Mouse (Mus musculus) right cerebral cortex, adult 18-20 months (tissue): ENCODE results near the gene Adamts12.

Source experiments
- DNase-seq: peaks from one replicate; pipeline ENCODE4 v3.0.0; 2022; ENCODE audit warnings: mixed read lengths

Adamts12 gene

DNA sequence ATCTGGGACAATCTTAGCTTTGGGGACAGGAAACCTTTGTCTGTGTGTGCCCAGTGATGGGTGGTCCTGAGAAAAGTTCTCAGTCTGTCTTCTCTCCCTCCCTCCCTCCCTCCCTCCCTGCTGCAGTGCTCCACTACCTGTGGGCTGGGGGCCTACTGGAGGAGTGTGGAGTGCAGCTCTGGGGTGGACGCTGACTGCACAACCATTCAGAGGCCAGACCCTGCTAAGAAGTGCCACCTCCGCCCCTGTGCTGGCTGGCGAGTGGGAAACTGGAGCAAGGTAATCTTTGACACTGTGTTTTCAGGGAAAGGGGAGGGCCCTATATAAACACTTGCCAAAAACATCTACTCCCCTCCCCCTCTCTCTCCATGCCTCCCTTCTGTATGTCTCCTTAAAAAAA lies 252.5 kb downstream of the Adamts12 start:
- no peak for DNase-seq

GRCm38 (mm10) chr15:11320481-11320880 lies 255.9 kb downstream of the Adamts12 start:
- DNase-seq, result peak; percentile 28

GRCm38 (mm10) chr15:11339467-11340180 lies 275.0 kb downstream of the Adamts12 start:
- peak; percentile 7 for DNase-seq

GRCm38 (mm10) chr15:11355865-11356264 lies 291.3 kb downstream of the Adamts12 start:
- DNase-seq, result no peak

- DNase-seq, result no peak
These were observed 292.9 kb downstream of the Adamts12 start for GRCm38 (mm10) chr15:11357501-11357900.

DNA sequence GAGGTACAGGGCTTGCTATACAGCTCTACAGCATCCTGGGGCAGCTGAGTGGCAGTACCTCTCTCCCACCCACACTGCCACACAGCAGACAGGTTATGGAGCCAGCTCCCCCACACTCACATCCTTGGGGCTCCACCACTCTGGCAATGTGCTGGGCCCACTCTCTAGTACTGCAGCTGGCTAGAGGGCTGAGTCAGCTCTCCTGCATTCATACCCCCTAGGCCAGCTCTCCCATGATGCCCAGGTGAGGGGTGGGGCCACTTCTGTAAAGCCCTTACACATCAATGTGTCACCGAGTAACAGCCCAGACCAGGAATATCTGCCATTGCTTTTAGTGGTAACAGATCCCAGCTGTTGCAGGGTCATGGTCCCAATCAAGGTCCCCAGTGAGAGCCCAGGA lies 296.3 kb downstream of the Adamts12 start:
- no peak for DNase-seq

DNA sequence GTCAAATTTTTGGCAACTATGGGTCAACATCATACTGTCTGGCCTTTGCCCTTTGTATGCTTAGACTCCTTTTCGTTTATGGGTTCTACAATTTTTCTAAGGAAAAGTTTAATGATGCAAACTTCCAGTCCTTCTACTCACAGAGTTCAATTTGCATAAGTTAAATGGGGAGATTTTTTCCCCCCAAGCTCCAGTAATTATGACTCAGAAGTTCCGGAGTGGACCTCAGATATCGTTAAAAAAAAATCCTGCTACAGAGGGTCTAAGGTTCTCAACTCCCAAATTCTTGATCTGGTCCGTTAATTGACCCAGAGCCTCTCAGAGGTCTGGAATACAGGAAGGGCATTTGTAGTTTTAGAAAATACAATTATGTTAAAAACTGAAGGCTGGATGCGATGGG lies 297.2 kb downstream of the Adamts12 start:
- no peak for DNase-seq

GRCm38 (mm10) chr15:11364112-11364511 lies 299.5 kb downstream of the Adamts12 start:
- DNase-seq, result no peak

- peak; percentile 74 for DNase-seq
These were observed 300.2 kb downstream of the Adamts12 start for GRCm38 (mm10) chr15:11364795-11365194.

GRCm38 (mm10) chr15:11369572-11369971 lies 305.0 kb downstream of the Adamts12 start:
- DNase-seq, result no peak

DNA sequence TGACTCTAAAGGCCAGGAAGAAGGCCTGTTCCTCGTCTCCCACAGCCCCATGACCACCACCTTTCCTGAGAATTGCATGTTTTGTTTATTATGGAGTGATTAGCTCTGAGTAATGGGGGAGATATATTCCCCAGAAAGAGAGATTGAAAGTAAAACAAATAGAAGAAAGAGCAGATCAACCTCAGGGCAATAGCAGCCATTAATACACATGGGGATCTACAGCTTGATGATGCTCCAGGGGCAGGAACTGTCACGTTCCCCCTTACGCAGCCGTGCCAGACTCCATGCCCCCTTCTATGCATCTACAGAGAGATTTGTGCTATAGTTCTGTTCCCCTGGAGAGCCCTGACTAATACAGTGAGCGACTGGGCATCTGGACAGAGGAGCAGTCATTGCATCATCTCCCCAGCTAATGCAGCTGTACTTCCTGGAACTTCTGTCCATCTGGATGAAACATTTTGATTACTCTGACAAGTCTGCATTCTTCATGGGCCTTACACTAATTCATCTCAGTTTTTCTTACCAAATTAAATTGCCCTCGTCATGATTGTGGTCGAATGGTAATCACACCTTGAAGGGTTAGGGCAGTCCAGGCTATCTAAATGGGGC lies 306.0 kb downstream of the Adamts12 start:
- DNase-seq, result no peak

DNA sequence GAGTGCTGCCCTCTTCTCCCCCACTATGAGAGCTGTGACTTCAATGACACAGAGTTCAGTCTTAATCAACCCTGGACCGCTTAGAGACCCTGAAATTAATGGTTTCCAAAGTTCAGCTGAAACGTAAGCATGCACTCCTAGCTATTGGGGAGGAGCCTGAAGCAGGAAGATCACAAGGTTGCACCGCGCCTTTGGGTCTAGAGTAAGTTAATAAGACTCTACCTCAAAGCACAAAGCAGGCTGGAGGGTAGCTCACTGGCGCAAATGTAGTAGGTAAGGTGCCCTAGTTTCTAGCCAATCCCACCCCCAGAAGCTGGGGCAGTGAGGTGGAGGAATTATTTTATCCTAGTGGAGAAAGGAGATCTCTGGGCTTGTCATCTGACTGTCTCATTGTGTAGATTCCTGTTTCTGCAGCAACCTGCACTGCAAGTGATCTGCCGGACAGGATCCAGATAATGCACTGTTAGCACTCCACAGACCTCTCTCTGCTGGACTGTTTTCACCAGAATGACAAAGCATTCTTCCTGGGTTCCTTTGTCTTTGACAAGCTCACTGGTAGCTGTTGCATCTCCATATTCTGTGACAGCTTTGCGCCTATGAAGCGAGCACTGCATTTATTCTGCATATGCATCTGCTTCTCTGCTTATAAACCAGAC lies 315.0 kb downstream of the Adamts12 start:
- no peak for DNase-seq

DNA sequence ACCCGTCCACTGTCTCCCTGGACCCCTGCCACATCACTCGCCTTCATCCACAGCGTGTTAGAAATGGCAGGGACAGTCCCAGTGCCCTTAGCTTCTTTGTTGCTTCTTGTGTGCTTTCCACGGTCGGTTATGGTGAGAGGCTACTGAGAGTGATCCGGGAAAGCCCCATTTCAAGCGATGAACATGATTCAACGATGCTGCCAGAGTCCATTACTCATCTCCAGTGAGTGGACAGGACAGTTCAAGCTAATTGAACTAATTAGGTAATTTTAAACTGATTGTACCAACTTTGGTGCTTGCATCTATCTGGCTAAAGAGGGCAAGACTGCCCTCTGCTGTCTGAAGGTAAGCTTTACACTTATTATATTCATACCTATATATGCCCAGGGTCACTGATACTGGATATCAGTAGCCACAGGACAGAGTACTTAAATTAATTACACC lies 315.5 kb downstream of the Adamts12 start:
- DNase-seq, result peak; percentile 28

DNA sequence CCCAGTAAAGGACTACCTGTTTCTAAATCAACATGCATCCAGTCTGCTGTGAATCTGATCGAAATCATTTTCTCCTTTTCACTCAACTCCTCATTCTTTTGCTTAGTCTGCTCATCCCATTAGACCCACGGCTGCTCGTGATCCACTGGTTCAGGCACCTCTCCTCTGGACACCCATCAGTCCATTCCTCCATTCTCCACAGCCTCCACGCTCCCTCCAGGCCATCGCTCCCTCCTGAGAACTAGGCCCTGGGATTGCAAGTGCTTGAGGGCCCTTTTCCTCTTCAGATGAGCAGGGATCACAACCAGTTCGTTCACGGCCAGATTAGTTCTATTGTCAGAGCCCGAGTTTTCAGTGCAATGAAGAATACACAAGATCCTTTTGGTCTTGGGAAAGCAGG lies 316.0 kb downstream of the Adamts12 start:
- DNase-seq, result no peak

- DNase-seq, result no peak
These were observed 318.0 kb downstream of the Adamts12 start for GRCm38 (mm10) chr15:11382585-11382984.

DNA sequence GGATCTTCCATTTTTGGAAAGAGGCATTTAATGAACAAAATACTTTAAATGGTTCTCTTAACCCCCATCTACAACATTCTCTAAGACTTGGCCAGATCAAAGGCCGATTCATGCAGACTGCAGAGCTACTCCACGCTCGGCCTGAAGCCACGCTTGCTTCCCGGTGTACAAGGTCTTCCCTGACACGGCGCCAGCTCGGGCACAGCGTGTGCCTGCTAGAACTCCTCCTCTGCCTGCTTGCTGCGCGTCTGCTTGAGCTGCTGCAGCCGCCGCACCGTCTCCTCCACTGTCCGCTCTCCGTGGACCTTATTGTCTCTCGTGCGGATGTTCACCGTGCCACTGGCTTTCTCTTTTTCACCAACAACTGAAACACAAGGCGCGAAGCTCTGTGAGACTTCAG lies 319.2 kb downstream of the Adamts12 start:
- no peak for DNase-seq

DNA sequence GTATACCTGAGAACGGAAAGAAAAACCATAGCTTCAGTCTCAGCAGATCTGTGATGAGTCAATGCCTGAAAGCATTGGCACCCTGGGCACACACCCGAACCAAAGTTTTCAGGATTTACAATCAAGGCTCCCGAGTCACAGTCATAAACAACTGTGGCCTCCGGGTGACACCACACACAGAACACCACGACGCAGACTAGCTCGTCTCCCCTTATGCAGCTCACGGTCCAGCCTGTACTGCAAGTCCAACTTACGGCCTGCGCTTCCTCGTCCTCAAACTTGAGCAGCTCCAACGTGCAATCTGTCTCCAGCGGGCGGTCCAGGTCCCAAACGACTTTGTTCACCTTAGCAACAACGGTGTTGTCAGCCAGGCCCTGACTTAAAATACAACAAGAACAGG lies 328.3 kb downstream of the Adamts12 start:
- no peak for DNase-seq

DNA sequence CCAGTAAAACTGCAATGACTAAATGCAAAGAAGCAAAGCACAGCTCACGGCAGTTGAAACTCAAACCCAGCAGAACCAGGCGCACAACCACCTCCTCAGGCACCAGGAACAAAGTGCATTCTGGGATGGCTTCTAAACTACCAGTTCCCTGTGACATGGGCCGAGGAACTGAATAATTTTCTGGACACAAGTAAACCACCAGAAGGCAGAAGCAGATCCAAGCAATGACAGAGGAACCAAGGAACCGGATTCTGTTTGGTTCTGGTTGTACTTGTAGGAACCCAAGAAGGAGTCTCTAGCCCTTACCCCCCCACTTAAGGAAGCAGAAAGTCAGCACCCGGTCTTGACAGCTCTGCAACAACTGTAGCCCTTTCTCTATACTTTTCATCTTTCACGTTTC lies 331.8 kb downstream of the Adamts12 start:
- no peak for DNase-seq
